Mouse (Mus musculus): ENCODE data around the gene Flvcr2.
"Not testable (repeated sequence)": the region's sequence is repeated elsewhere in the genome, so short reads cannot be mapped to it uniquely, and the experiment has no call there.

Flvcr2 gene

DNA sequence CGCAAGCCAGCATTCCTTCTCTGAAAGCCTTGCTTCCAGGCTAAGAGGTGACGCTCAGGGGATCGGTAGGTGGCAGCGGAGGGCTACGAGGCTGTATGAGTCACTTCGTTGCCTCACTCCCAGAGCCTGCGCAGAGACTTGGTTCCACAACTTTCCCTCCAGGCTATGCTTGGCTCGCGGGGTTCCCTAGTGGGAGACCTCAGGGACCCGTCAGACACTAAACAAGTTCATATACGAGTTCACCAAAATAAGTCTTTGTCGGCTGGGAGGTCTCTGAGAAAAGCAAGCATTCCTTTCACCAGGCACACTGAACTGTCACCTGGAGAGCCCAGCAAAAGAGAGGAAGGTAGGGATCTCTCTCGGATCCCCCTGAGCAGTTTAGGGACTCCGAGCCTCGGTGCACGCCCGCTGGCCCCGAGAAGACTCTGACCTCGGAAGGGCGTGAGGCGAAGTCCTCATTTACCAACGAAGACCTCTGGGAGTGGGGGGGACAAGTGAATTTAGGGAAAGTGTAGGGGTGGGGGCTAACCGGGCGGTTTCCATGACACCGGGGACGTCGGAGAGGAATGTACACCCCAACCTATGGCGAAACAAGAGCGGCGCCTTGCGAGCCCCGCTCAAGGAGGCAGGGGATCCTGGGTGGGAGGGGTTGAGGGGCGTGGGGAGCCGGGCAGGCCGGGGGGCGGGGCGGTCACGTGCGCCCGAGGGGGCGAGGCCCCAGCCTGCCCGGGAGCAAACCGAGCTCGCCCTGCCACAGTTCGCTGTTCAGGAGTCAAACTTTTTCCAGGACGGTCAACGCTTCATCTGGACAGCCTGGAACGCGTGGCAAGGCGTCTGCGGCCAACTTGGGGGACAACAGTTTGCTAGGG lies at the start of gene Flvcr2:
TSS of gene Flvcr2 (plus strand) at position 713 of the 869 bp plus-strand sequence.
- DNase-seq = peak; percentile 80 to 84

DNA sequence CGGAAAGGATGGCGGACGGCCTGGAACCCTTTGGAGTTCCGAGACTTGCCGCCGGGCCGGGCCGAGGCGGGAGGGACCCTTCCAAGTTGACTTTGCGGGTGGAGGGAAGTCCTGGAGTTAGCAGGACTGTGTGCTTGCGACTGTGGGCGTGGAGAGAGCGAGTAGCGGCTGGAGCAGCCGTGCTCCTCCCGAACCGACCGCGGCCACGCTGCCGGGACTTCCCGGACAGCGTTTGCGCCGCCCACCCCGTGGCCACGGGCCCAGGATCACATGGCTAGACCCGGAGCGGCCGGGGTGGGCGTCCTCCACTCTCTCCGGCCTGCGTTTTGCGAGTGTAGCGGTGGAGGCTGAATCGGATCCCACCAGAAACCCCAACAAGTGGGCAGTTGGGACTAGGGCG lies 48.2 kb upstream of the Flvcr2 start:
- DNase-seq = not testable (repeated sequence)

DNA sequence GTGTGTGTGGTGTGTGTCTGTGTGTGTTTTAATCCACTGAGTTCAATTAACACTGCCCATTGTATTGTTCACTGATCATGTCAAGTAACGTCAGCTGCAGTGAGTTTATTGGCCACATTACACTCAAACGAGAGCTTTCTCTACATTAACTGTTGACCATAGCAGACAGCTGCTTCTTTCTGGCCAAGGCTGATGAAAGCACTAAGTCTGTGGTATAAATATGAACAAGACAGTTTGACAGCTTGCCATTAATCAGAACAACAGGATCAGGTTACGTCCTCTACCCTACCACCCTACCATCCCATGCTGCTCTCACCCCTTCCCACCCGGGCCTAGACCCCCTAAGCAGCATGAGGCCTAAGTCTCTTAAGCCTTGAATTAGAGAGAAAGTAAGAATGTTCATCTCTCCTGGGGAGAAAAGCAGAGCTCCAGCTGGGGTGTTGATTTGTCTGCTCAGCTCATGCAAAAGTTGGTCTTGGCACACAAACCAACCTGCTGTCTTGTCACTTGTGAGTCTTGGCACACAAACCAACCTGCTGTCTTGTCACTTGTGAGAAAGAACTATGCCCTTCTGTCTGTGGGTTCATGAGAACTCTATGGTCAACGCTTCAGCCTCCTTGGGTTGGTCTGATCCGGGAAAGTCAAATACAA lies 46.0 kb upstream of the Flvcr2 start:
- DNase-seq = peak in 1 of 2 experiments; percentile 33

DNA sequence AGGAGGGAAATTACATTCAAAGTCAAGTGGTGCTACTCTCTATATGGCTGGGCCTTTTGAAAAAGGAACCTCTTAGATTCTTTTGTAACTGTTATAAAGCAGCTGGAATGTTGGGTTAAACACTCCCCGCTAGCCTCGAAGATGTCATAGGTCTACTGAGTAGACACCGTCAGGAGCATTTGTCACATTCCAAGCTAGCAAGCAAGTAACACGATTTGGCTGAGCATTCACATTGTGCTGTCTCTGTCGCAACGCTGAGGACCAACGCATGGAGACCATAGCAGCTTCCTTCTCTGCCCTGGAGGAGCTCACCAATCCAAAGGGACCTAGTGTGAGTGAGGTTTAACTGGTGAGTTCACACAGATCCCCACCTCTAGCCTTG lies 45.5 kb upstream of the Flvcr2 start:
- no peak for DNase-seq

DNA sequence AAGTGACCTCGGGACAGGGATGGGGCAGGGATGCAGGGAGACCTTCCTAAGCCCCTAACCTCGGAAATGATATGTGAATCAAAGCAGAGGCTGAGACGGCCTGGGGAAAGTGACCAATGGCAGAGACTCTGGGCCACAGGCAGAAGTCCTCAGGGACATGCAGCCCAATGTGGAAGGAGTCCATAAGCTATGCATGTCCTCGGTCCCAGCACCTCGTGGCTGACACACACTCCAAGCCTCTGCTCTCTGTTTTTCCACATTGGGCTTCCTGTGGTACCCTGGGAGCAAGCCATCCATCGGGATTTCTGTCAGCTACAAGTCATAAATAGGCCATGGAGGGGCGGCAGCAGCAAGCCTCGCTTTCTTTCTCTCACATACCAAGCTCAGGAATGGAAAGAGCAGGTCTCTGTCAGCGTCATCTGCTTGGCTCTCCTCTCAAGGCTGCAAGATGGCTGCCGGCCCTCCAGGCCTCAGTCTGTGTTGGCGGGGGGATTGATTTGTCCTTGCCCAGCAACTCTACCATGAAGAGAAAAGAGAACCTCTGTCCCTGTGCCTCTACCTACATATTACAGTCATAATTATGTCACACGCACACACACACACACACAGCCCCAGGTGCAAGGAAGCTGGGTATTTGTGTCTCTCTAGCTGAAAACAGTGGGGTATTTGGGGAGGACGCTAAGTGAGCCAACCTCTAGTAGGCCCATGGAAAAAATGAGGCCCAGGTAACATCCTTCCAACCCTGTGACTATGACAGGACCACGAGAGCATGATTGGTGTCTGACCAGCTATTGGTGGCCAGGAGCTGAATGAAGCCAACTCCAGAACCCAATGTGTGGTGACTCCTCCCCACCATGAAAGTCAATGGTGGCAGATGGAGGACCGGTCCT lies 43.9 kb upstream of the Flvcr2 start:
- no peak for DNase-seq

DNA sequence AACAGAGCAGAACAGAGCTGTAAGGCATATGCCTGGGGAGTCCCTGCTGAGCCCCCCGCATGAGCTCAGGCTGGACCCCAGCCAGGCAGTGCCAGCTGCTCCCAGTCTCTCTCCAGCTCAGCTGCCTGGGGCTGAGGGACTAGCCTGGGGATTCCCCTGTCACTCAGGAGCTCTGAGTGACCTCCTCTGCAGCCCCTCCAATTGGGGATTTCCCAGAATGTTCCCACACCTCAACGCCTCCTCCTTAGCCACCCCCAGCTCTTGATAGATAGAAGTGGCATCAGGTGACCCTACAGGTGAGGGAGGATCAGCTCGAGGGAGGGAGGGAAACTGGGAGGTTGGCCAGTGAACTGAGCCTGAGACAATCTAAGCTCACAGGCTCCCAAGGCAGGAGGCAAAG lies 42.8 kb upstream of the Flvcr2 start:
- peak in 1 of 2 experiments; percentile 28 for DNase-seq

DNA sequence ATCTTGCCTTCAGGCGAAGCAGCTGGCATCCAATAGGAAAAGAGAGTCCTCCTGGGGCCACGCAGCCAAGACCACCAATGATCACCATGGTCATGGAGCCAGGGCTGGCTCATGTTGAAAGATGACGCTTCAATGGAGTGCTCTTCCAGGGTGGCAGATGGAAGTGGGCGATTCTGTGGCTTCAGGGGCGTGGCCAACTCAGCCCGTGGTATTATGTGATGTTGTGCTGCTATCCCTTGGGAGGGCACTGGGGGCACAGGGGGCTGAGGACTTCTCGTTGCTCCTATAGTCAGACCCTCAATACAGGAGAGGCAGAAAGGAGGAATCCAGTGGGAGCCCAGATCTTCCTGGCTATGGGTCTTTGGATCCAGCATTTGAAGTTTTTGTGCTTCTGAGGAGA lies 41.8 kb upstream of the Flvcr2 start:
- peak in 1 of 2 experiments; percentile 41 for DNase-seq

DNA sequence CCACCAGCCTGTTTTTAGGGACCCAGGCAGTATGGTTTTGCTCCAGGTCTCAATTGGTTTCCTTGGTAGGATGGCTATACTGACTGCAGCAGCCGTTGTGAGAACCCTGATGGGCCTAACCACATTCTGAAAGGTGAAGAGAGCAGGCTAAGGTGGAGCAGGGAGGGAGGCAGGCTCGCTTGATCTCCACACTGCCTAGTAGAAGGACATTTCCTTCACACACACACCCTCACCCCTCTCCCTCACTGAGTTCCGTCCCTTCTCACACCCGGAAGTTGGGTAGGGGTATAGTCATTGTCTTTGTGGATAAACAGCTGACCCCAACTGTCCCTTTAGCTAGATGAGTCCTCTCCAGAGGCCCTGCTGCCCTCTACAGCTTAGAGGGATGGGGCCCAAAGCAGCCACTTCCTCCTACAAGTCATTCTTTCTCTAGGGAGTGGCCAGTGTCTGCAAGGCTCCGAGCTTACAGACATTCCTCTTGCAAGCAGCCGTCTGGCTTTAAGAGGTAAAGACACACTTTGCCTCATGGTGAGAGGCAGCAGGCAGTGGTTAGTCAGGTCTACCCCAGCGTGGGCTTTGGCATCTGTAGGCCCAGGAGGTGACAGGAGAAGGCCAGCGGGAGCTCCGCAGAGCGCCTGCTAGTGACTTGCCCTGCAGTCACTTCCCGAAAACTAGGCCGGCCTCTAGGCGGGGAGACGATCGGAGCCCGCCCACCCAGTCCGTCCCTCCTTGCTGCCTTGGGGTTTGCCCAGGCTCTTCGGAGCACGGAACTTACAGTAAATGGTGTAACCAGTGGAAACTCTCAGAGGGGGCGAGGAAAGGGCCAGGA lies 41.1 kb upstream of the Flvcr2 start:
- DNase-seq = peak; percentile 36 to 42

DNA sequence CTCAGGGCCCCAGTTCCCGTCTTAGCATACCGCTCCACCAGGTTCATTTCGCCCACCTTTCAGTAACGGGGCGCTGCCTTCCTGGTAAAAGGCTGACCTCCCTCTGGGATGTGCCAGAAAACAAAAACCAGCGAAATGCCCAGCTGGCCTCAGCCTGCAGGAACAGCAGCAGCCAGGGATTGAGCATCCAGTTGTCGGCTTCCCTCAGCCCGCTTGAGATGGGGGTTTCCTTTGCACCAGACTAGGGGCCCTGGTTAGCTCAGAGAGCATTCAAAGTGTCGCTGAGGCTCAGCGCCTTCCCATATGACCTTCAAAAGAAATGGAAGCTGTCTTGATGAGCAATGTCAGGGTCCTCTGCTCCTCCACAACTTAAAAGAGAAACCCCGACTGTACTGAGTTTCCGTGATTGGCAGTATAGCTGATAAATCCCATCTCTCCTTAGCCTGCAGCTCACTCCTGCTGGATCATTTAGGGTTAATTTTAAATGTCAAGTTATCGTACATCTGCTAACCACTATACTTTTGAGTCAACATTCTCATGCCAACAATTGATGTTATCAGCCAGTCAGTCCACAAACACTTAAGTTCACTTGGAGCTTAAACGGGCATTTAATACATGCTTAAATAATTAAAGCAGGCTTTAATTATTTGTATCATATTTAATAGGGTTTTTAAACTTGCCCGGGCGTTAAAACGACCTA lies 40.4 kb upstream of the Flvcr2 start:
- DNase-seq = no peak

DNA sequence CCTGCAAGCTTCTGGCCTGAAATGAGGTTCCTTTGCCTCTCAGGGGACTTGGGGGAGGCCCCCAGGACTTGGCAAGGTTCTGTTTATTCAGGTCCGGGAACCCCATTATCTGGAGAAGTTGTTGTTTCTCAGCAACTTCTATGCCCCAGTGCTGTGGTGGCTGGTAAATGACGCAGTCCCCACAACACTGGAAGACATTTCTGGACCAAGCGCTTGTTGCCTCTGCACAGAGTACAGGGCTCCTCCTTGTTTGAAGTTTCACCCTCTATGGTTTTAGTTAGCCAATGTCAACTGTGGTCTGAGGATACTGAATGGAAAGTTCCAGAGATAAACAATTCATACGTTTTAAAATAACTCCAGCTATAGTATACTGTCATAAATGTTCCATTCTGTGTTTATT lies 39.4 kb upstream of the Flvcr2 start:
- no peak for DNase-seq

DNA sequence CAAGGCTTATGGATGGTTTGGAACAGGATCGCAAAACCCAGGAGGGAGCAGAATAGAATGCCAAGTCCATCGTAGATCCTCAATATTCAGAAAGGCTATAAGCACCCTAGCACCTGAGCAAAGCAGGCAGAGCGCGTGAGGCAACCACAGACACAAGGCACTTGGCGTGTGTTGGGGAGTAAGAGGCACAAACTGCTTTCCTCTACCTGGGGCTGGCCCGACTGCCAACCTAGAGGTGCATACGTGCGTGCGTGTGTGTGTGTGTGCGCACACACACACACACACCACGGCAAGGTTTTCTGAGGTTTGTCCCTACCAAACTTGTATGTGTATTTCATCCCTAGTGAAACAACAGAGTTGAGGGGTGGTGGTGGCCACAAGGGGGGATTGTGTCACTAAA lies 38.9 kb upstream of the Flvcr2 start:
- no peak for DNase-seq

DNA sequence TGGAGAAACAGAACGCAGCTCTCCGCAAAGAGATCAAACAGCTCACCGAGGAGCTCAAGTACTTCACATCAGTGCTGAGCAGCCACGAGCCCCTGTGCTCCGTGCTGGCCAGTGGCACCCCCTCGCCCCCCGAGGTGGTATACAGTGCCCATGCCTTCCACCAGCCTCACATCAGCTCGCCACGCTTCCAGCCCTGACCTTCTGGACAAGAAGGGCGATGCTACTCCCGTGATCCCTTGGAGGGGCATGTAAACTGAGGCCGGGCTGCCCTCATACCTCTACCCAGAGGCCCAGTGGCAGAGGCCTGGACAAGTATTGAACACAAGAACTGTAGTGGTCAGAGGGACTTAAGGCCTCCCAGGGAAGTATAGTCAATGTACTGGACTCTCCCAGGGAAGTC lies 37.8 kb upstream of the Flvcr2 start:
- DNase-seq = no peak

DNA sequence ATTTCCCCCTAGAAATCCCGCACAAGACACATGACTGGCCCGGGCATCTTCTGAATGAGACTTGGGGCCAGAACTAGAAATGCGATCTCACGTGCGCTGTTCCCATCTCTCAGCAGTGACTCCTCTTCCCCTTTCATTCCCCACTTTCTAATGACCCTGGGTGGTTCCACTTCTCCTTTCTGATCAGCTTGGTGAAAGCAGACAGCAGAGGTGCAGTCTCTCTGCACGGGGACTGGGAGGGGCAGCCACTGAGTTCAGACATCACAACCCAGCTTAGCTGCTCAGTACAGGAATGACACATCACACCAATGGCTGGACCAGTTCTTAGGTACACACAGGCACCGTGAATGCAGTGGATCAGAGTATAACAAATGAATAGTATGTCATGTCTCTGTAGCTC lies 35.6 kb upstream of the Flvcr2 start:
- no peak for DNase-seq

DNA sequence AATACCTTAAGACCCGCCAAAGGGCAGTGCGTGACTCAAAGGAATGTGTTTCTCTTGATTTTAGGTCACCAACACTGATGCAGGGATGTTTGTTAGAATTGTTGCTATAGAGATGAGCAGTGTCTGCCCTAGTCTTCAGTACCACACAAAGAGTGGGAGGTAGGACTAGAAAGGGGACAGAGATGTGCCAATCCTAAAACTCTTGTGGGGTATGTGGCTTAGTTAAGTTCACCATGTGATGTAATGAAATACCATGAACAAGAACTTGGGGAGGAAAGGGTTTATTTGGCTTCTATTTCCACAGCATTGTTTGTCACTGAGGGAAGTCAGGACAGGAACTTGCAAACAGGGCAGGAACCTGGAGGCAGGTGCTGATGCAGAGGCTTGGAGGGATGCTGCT lies 33.8 kb upstream of the Flvcr2 start:
- no peak for DNase-seq

DNA sequence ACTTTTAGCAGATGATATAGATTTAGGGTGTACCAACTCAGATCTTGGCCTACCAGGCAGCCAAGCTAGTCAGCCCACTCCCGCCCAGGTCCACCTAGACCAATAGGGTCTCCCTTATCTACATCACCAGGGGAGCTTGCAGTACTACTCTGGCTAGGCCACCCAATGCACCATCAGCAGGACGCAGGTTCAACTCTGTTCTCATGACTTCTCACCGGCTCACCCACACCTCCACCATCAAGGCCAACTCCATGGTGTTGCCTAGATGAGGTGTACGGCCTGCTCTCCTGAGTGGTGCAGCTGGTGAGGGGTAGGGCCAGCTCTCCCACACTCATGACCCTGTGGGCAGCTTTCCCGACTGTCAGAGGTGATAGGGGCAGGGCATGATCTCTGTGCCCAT lies 32.2 kb upstream of the Flvcr2 start:
- DNase-seq = no peak

DNA sequence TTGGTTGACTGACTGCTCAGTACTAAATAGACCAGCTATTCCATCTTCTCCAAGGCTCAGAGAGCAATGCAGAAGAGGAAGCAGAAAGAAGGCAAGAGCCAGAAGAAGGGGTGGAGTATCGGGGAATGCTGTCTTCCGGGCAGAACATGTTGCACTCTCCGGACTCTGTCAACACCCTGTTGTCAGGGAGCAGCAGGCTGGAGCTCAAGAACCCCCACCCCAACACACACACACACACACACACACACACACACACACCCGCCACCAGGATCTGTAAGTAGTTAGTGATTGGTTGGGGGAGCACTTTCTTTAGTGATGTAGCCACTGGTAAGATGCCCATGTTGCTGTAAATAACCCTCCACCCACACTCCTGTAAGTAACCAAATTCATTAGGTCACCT lies 21.0 kb upstream of the Flvcr2 start:
- DNase-seq = no peak

DNA sequence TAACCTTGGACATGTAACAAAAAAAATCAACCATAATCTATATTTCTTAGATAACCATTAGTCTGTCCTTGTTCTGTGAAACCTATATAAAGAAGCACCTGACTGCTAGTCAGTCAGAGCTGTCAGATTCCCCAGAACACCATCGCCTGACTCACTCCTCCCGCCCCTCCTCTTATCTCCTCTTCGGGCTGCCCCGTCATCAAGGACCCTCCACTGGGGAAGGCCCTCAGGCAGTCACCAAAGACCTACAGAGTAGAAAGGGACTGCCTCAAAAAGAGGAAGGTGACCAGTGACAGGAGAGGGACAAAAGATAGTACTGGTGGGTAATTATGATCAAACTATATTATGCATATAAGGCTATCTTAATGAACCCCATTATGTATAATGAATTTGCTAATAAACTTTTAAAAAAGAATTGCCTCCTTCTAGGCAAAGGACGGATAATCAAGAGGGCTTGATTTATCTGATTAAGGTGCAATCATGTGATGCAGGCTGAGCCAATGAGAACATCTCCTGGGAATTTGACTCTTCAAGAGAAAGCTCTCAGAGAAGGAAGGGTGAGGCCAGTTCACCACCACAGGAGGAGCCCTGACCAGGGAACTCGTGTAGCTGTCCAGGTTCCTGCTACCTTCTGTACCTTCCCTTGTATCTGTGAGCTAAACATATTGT lies 19.5 kb upstream of the Flvcr2 start:
- DNase-seq = no peak

DNA sequence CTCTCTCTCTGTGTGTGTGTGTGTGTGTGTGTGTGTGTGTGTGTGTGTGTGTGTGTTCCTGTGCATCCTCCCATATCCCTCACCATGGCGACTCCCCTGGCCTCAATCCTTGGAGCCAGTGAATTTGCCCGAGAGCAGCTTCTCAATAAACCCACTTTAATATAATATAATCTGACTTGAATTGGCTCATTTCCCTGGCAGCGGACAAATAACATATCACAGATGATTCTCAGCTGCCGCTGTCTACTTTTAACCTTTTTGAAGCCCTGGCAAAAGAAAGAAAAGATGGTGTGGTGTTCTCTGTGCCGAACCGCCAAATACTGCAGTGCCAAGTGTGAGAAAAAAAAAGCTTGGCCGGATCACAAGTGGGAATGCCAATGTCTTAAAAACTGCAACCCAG lies 18.2 kb upstream of the Flvcr2 start:
- peak; percentile 13 to 23 for DNase-seq

DNA sequence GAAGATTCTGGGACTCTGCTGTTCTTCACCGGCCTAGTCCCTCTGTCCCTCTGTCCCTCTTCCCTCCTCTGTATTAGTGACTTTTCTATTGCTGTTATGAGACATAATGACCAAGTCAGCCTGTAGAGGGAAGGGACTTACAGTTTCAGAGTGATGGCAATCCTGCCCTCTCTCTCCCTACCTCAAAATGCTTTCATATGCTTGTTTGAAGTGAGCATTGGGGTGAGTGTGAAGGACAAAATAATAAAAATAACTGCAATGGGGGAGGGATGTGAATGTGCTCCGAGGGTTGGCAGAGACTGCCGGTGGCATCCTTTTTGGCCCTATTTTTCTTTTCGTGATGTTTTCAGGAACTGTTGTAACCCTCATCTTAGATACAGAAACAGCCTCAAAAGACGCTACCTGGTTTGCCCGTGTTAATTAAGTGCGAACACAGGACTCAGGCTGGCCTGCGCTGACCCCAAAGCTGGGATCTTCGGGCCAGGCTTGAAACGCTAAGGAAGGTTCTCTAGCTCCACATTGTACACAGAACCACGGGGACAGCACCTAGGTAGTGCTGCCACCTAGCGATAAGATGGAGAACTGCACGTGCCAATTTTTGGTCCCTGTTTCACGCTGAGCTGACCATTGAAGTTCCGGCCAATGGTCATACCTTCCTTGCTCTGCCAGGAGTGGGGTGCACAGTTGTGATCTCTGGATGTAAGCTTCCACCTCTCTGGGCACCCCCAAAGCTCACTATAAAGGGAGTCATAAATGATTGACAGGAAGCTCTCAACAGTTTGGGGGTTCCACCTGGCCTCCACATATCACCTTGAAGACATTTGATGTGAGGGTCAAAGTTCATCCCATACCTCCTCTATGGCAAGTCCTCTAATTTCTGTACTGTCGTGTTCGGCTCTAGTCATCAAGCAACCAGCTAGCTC lies 17.1 kb upstream of the Flvcr2 start:
- peak; percentile 81 to 82 for DNase-seq

DNA sequence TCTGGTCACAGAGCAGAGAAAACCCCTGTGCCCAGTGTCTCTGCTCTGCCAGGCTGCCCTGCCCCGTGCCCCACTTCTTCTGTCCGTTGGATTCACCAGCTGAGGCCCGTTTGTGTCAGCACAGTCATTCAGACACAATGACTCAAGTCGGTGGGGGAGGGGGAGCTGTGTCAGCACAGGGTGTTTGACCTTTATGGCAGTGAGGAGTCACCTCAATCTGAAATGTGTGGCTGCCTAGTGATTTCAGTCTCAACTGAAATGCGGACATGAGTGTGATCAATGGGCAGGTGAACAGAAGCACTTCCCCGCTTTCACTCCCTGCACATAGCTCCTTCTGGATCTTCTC lies 16.4 kb upstream of the Flvcr2 start:
- DNase-seq = no peak
